Mouse (Mus musculus) G1E-ER4 (cell line): ENCODE results near the gene Rxrg. TPM values are rescaled to one million over a fixed set of nuclear protein-coding genes. Genes with fewer than 3 reads are reported as not detected.

Source experiments
- GATA1 ChIP-seq: IDR thresholded peaks from one replicate; pipeline ENCODE4 v1.8.0; 2012; ENCODE audit warnings: low read length, inconsistent platforms
- polyA plus RNA-seq: library from polyadenylated mRNA; stranded (reverse); fragments of >175 nt; gene quantifications from 2 replicates; pipeline ENCODE4 v1.2.3, GENCODE M21; 2012

Gene Rxrg
- polyA plus RNA-seq: not detected in 2 replicates

- no peak for TF ChIP-seq GATA1
These were observed at the start of gene Rxrg for GRCm38 (mm10) chr1:167598255-167599081. TSS of gene Rxrg (plus strand) at chr1:167598384.

DNA sequence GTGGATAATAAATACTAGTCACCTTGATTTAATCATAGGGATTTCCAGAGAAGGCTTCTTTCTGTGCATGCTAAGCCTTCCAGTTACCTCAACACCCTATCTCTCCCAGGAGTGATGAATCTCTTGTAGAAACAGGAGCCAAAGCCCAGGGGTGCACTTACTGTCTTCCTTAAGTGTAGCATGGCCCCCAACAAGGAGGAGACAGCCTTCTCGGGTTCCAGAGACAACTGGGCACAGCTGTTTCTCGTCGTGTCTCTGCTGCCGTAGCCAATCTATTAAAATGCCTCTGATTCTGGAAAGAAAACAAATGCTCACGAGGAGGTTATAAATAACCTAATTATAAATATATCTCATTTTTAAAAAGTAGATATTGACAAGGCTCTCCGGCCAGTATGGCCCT, 48.9 kb upstream of the Rxrg start:
- TF ChIP-seq GATA1: no peak

GRCm38 (mm10) chr1:167551601-167552000, 46.6 kb upstream of the Rxrg start:
- TF ChIP-seq GATA1: no peak

GRCm38 (mm10) chr1:167553959-167554526, 44.1 kb upstream of the Rxrg start:
- TF ChIP-seq GATA1: no peak

DNA sequence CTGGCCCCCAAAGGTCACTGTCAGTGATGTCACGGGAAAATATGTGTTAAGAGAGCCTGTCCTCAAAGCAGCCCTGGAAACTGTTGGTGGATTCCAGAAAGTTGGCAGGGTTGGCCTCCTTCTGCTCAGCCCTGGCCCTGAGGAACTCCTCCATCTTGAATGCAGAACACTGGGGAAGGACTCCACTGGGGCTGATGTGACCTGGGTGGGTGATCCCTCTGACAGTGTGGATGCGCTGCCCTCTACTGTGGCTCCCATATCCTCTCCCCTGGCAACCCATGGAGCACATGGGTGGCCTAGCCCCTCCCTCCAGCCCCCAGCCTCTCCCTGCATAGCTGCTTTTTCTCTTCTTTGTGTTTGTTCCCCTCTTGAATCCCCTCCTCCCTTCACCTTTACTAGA, 31.6 kb upstream of the Rxrg start:
- no peak for TF ChIP-seq GATA1

- no peak for TF ChIP-seq GATA1
These were observed 19.1 kb upstream of the Rxrg start for GRCm38 (mm10) chr1:167579131-167579530.

DNA sequence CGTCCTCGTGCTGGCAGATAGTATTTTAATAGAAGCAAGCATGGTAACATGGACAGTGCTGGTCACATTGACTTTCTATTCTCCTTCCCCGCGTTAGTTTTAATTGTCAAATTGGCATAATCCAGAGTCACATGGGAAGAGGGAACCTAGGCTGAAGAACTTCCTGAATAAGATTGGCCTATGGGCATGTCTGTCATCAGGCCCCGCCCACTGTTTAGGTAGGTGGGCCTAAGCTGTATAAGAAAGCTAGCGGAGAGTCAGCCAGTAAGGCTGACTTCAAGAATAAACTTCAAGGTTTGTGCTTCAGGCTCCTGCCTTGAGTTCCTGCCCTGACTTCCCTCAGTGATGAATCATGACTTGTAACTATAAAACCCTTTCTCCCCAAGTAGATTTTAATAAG, 15.0 kb upstream of the Rxrg start:
- no peak for TF ChIP-seq GATA1

- no peak for TF ChIP-seq GATA1
These were observed 14.3 kb upstream of the Rxrg start for GRCm38 (mm10) chr1:167583888-167584287.

DNA sequence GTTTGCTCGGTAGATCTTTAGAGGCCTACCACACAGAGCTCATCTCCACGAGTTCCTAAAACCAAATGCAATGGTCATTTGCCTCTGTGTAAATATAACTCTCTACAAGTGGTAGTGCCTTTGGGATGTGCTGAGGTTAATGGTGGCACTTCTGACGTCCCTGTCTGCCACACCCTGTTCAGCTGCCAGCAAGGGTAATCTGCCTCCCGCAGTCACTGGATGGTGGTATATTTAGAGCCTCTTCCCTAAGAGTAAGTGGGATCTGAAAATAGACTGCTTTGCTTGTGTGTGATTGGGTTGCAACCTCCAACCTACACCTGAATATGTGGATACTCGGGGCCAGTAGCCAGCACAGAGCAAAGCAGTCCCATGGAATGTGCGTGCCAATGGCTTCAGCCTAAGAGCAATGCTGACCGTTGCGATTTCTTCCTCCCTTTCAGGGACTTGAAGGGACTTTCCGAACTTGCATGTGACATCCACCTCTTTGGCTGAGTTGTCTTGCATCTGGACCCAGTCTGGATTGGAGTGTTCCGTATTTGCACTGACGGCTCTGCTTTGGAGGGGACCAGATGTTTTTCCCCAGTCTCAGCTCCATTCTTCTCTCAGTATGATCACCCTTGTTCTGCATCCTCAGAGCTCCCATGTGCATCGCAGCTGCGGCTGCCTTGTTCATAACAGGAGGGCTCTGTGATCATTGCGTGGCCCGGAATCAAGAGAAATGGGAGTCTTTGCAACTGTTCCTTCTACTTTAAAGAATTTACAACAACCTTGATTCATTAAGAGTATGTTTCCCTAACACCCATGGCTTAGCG, 9.2 kb upstream of the Rxrg start:
- no peak for TF ChIP-seq GATA1

- TF ChIP-seq GATA1: no peak
These were observed 6.0 kb upstream of the Rxrg start for GRCm38 (mm10) chr1:167592175-167592574.

DNA sequence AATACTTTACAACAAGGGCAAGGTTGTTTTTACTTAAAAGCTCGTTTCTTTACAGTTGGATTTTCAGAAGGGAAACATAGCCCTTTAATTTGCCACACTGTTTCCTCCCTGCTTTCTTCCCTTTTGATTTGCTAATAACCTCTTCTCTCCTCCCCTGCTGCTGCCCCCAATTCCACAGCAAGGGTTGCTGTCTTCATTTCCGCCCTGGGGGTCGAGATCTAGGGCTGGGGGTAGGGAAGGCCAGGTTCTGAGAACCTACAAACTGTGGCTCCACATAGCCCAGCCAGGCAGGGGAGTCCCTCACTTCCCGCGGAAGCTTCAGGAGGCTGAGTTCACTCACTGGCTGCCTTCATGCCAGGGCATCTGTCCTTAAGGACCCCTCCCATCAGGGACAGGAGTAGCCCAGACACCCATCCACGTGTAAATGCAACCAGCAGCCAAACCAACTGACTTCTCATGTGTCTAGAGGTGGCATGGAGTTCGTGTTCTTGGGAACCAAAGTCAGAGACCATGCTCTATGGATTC, 1.1 kb downstream of the Rxrg start:
- TF ChIP-seq GATA1: no peak

- no peak for TF ChIP-seq GATA1
These were observed 10.1 kb downstream of the Rxrg start for GRCm38 (mm10) chr1:167608201-167608741.

DNA sequence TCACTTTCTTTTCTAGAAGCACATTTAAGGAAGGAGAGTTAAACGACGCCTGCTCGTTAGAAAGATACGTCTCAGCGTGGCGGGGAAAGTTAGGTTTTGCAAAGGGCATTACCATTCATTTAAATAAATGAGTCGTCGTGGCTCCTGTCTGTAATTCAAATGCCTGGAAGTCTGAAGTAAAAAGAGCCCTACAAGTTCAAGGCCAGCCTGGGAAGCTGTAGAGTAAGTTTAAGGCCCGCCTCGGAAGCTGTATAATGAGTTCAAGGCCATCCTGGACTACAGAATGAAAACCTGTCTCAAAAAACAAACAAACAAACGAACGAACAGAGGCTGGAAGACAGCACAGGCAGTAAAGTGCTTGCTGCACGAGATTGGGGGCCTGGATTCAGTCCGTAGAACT, 18.9 kb downstream of the Rxrg start:
- no peak for TF ChIP-seq GATA1

DNA sequence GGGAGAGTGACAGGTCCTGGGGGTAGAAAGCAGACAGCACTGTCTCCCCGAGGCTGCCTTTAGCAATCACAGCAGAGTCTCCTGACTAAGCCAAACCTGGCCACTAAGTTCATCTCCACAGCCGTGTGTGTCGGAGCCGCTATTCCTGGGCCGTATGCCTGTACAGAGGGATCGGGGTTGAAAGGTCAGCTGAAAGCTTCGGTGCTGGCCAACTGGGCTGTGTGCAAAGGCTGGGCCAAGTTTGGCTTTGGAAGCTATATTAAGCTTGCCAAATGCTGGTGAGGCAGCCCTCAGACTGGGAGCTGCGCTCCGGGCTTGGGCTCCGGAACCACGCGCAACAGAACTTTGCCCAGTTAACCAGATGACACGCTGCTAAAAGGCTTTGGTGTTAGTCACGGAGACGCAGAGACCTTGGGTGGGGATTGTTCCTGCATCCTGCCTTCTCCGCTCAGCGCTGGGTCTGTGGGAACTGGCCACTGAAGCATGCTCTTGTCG, 19.9 kb downstream of the Rxrg start:
- no peak for TF ChIP-seq GATA1

GRCm38 (mm10) chr1:167620206-167620795, 22.1 kb downstream of the Rxrg start:
- TF ChIP-seq GATA1: no peak
